Mouse (Mus musculus) MEL (cell line): ENCODE measurements around the gene Gm3285. TPM values are rescaled to one million over a fixed set of nuclear protein-coding genes. Genes with fewer than 3 reads are reported as not detected.
A peak's percentile ranks its signal among the peaks of the same experiment; 100 is the strongest.

ENCODE experiments used
- DNase-seq: peaks from one replicate; pipeline ENCODE4 v3.0.0; 2011; ENCODE audit warnings: low read depth, low spot score
- H3K27ac ChIP-seq: 2 replicates; pipeline ENCODE4 v1.5.1; 2012; ENCODE audit warnings: low read depth, mild to moderate bottlenecking, control low read depth, low read length, moderate library complexity; ENCODE audit not compliant: control insufficient read depth
- H3K27me3 ChIP-seq, 2 experiments: fragments of 150-350 bp in 1 of 2; sonication (generic) in 1 of 2; 2 replicates each; pipeline ENCODE4 v1.6.1; 2012; ENCODE audit warnings: low read length in 2 of 2, mild to moderate bottlenecking in 2 of 2, improper control_type of control experiment in 1 of 2, moderate library complexity in 1 of 2; ENCODE audit not compliant: insufficient read depth in 2 of 2, control insufficient read depth in 1 of 2
- H3K36me3 ChIP-seq, 2 experiments: 2 replicates each; pipeline ENCODE4 v1.6.1; 2012 to 2014; ENCODE audit warnings: low read length in 2 of 2, improper control_type of control experiment in 1 of 2, inconsistent platforms in 1 of 2, mild to moderate bottlenecking in 1 of 2; ENCODE audit not compliant: insufficient read depth in 2 of 2, control insufficient read depth in 1 of 2
- H3K4me1 ChIP-seq, 2 experiments: fragments of 150-350 bp in 1 of 2; sonication (generic) in 1 of 2; 2 replicates each; pipeline ENCODE4 v1.6.1; 2012; ENCODE audit warnings: low read length in 2 of 2, improper control_type of control experiment in 1 of 2, mild to moderate bottlenecking in 1 of 2; ENCODE audit not compliant: insufficient read depth in 2 of 2, control insufficient read depth in 1 of 2
- H3K4me3 ChIP-seq, 2 experiments: fragments of 150-350 bp in 1 of 2; sonication (generic) in 1 of 2; 2 replicates each; pipeline ENCODE4 v1.5.1; 2012; ENCODE audit warnings: low read depth in 2 of 2, low read length in 2 of 2, mild to moderate bottlenecking in 2 of 2, moderate library complexity in 2 of 2, control low read depth in 1 of 2, improper control_type of control experiment in 1 of 2; ENCODE audit not compliant: control insufficient read depth in 1 of 2, insufficient read depth in 1 of 2
- H3K79me2 ChIP-seq: 2 replicates; pipeline ENCODE4 v1.6.1; 2012; ENCODE audit warnings: mild to moderate bottlenecking, low read length, moderate library complexity; ENCODE audit not compliant: control insufficient read depth, poor library complexity, insufficient read depth
- H3K9ac ChIP-seq: 2 replicates; pipeline ENCODE4 v1.6.1; 2012; ENCODE audit warnings: low read depth, mild to moderate bottlenecking, control low read depth, low read length, moderate library complexity; ENCODE audit not compliant: control insufficient read depth, poor library complexity, severe bottlenecking
- H3K9me3 ChIP-seq: fragments of 150-350 bp; sonication (generic); replicated peaks from 2 replicates; pipeline ENCODE4 v1.6.1; 2012; ENCODE audit warnings: mild to moderate bottlenecking, low read length, improper control_type of control experiment, moderate library complexity; ENCODE audit not compliant: insufficient read depth
- BHLHE40 ChIP-seq: IDR thresholded peaks from 2 replicates; pipeline ENCODE4 v1.6.1; 2012; ENCODE audit warnings: low read depth, mild to moderate bottlenecking, inconsistent platforms, low read length, improper control_type of control experiment, borderline replicate concordance
- CTCF ChIP-seq, 3 experiments: IDR thresholded peaks in 2 of 3; conservative IDR thresholded peaks in 1 of 3; 2 replicates each; pipeline ENCODE4 v1.5.1; 2011 to 2012; ENCODE audit warnings: low read length in 3 of 3, low read depth in 2 of 3, mild to moderate bottlenecking in 2 of 3, improper control_type of control experiment in 1 of 3, inconsistent platforms in 1 of 3, mixed read lengths in 1 of 3, moderate library complexity in 1 of 3; ENCODE audit not compliant: control insufficient read depth in 1 of 3, insufficient read depth in 1 of 3, poor library complexity in 1 of 3, severe bottlenecking in 1 of 3
- ELF1 ChIP-seq: IDR thresholded peaks from 2 replicates; pipeline ENCODE4 v1.6.1; 2014; ENCODE audit warnings: low read depth, mild to moderate bottlenecking, inconsistent platforms, low read length, improper control_type of control experiment, moderate library complexity
- EP300 ChIP-seq, 2 experiments: IDR thresholded peaks; 2 replicates each; pipeline ENCODE4 v1.6.1; 2011; ENCODE audit warnings: improper control_type of control experiment in 2 of 2, low read length in 2 of 2, low read depth in 1 of 2, mild to moderate bottlenecking in 1 of 2
- HCFC1 ChIP-seq: IDR thresholded peaks from 2 replicates; pipeline ENCODE4 v1.6.1; 2012; ENCODE audit warnings: low read depth, mild to moderate bottlenecking, inconsistent platforms, low read length, improper control_type of control experiment, moderate library complexity
- MXI1 ChIP-seq: IDR thresholded peaks from 2 replicates; pipeline ENCODE4 v1.6.1; 2011; ENCODE audit warnings: mild to moderate bottlenecking, low read depth, low read length, improper control_type of control experiment
- MYC ChIP-seq: IDR thresholded peaks from 2 replicates; pipeline ENCODE4 v1.6.1; 2011; ENCODE audit warnings: low read depth, mild to moderate bottlenecking, low read length, improper control_type of control experiment, moderate library complexity
- NELFE ChIP-seq: IDR thresholded peaks from 2 replicates; pipeline ENCODE4 v1.6.1; 2011; ENCODE audit warnings: low read depth, low read length, improper control_type of control experiment
- NRF1 ChIP-seq: IDR thresholded peaks from 2 replicates; pipeline ENCODE4 v1.6.1; 2014; ENCODE audit warnings: low read depth, mild to moderate bottlenecking, inconsistent platforms, low read length, improper control_type of control experiment, moderate library complexity; ENCODE audit not compliant: poor library complexity, insufficient read depth, severe bottlenecking
- POLR2A ChIP-seq, 2 experiments: IDR thresholded peaks; 2 replicates each; pipeline ENCODE4 v1.6.1; 2011 to 2012; ENCODE audit warnings: low read length in 2 of 2, mild to moderate bottlenecking in 2 of 2, control low read depth in 1 of 2, improper control_type of control experiment in 1 of 2, low read depth in 1 of 2, moderate library complexity in 1 of 2; ENCODE audit not compliant: control insufficient read depth in 1 of 2, insufficient read depth in 1 of 2, poor library complexity in 1 of 2
- POLR2AphosphoS5 ChIP-seq: IDR thresholded peaks from 2 replicates; pipeline ENCODE4 v1.6.1; 2012; ENCODE audit warnings: low read depth, borderline replicate concordance, mild to moderate bottlenecking, inconsistent platforms, low read length, moderate library complexity, mixed read lengths
- RCOR1 ChIP-seq: IDR thresholded peaks from 2 replicates; pipeline ENCODE4 v1.6.1; 2012; ENCODE audit warnings: low read depth, mild to moderate bottlenecking, inconsistent platforms, low read length, improper control_type of control experiment
- SIN3A ChIP-seq: IDR thresholded peaks from 2 replicates; pipeline ENCODE4 v1.6.1; 2012; ENCODE audit warnings: low read length, improper control_type of control experiment, inconsistent platforms
- SMC3 ChIP-seq: IDR thresholded peaks from 2 replicates; pipeline ENCODE4 v1.6.1; 2011; ENCODE audit warnings: low read depth, low read length, improper control_type of control experiment
- TAL1 ChIP-seq: IDR thresholded peaks from 2 replicates; pipeline ENCODE4 v1.6.1; 2012; ENCODE audit warnings: mild to moderate bottlenecking, inconsistent platforms, low read length, moderate library complexity, mixed read lengths
- TBP ChIP-seq: IDR thresholded peaks from 2 replicates; pipeline ENCODE4 v1.8.0; 2011; ENCODE audit warnings: low read depth, low read length, improper control_type of control experiment
- UBTF ChIP-seq: IDR thresholded peaks from 2 replicates; pipeline ENCODE4 v1.6.1; 2012; ENCODE audit warnings: low read depth, mild to moderate bottlenecking, inconsistent platforms, low read length, improper control_type of control experiment, moderate library complexity, borderline replicate concordance; ENCODE audit not compliant: insufficient read depth
- USF2 ChIP-seq, 2 experiments: IDR thresholded peaks; 2 replicates each; pipeline ENCODE4 v1.6.1; 2011 to 2012; ENCODE audit warnings: improper control_type of control experiment in 2 of 2, low read length in 2 of 2, borderline replicate concordance in 1 of 2, inconsistent platforms in 1 of 2, low read depth in 1 of 2, mild to moderate bottlenecking in 1 of 2; ENCODE audit not compliant: insufficient read depth in 1 of 2
- ZKSCAN1 ChIP-seq: IDR thresholded peaks from 2 replicates; pipeline ENCODE4 v1.6.1; 2012; ENCODE audit warnings: low read depth, mild to moderate bottlenecking, inconsistent platforms, low read length, improper control_type of control experiment, moderate library complexity
- ZMIZ1 ChIP-seq: IDR thresholded peaks from 2 replicates; pipeline ENCODE4 v1.6.1; 2012; ENCODE audit warnings: low read depth, mild to moderate bottlenecking, inconsistent platforms, low read length, improper control_type of control experiment, moderate library complexity
- polyA plus RNA-seq, 2 experiments: library from polyadenylated mRNA; stranded (reverse) in 1 of 2; unstranded in 1 of 2; fragments of >175 nt in 1 of 2; fragments of >200 nt in 1 of 2; gene quantifications; 2 replicates each; pipeline versions ENCODE4 v1.2.1 to v1.2.4; 2012; ENCODE audit warnings: low replicate concordance in 2 of 2, low read depth in 1 of 2; ENCODE audit not compliant: insufficient read length in 2 of 2, insufficient read depth in 1 of 2, missing spikeins in 1 of 2
- total RNA-seq: library from RNA; depleted of rRNA; stranded (reverse); fragments of 300-350 nt; gene quantifications from 2 replicates; pipeline ENCODE4 v1.2.3, GENCODE M21; 2012

Gene Gm3285
- total and polyA plus RNA-seq, 3 experiments: not detected

- TF ChIP-seq HCFC1: no peak
- TF ChIP-seq ZKSCAN1: no peak
- TF ChIP-seq POLR2AphosphoS5: no peak
- TF ChIP-seq UBTF: no peak
- no peak for TF ChIP-seq EP300 (IDR thresholded peaks at IDR 0.05; ENCODE audit: low read depth in 1 of 2, low read length in 2 of 2)
- no peak for TF ChIP-seq ZMIZ1
- TF ChIP-seq RCOR1: no peak
- no peak for TF ChIP-seq TAL1
- no peak for TF ChIP-seq MYC
- no peak for DNase-seq
- Histone ChIP-seq H3K27me3 (peaks cover 0 to 3% of the 10 kb centered on the region in 2 experiments; a peak in 2 of 4 replicates), H3K4me3 (no peak within 1 kb of the TSS), H3K9me3 (no peaks in the 10 kb centered on the region), H3K79me2 (no peaks in the 10 kb centered on the region), H3K36me3 (no peaks in the 10 kb centered on the region), H3K9ac (no peak within 1 kb of the TSS), H3K4me1 (no peaks in the 10 kb centered on the region), H3K27ac (no peak within 1 kb of the TSS)
Measured at GRCm38 (mm10) chr10:77852559-77852958, 9.2 kb upstream of the Gm3285 start, which contains the start of gene Gm10318. Gene Gm10318, plus strand, starts transcription at chr10:77852859.

GRCm38 (mm10) chr10:77864067-77864761 is 2.4 kb downstream of the Gm3285 start:
- peak; percentile 56 for TF ChIP-seq TBP
- TF ChIP-seq CTCF (IDR thresholded peaks at IDR 0.05 in 2 of 3, conservative IDR thresholded peaks at IDR 0.05 in 1 of 3; ENCODE audit: control insufficient read depth in 1 of 3, insufficient read depth in 1 of 3, low read depth in 2 of 3, low read length in 3 of 3, poor library complexity in 1 of 3, severe bottlenecking in 1 of 3): peak in 1 of 3 experiments; percentile 20; a peak in 1 of 6 replicates
- no peak for TF ChIP-seq BHLHE40
- 0 out of 2 replicates have a peak, but pooled peaks have one; percentile 8 for TF ChIP-seq NRF1
- peak; percentile 46; the same call in 1 of the 2 replicates for TF ChIP-seq NELFE
- TF ChIP-seq SIN3A: peak; percentile 57; the same call in 1 of the 2 replicates
- TF ChIP-seq USF2 (IDR thresholded peaks at IDR 0.05; ENCODE audit: borderline replicate concordance in 1 of 2, insufficient read depth in 1 of 2, low read depth in 1 of 2, low read length in 2 of 2): no peak
- TF ChIP-seq SMC3: peak; percentile 25; the same call in 1 of the 2 replicates
- TF ChIP-seq POLR2A (IDR thresholded peaks at IDR 0.05; ENCODE audit: control insufficient read depth in 1 of 2, insufficient read depth in 1 of 2, low read depth in 1 of 2, low read length in 2 of 2, poor library complexity in 1 of 2): peak; percentile 24 to 61; a peak in 2 of 4 replicates
- TF ChIP-seq HCFC1: 0 out of 2 replicates have a peak, but pooled peaks have one; percentile 34
- peak; percentile 62 for TF ChIP-seq MXI1
- TF ChIP-seq ELF1: peak; percentile 68
- TF ChIP-seq RCOR1: no peak
- TF ChIP-seq, all 39 proteins: peak for 10
- peaks cover 0 to 6% of the 10 kb centered on the region in 2 experiments; a peak in 1 of 4 replicates for H3K4me1 ChIP-seq
- peak overlapping the region; percentile 56 to 68 for H3K4me3 ChIP-seq
- no peaks in the 10 kb centered on the region for H3K9me3 ChIP-seq
- no peaks in the 10 kb centered on the region for H3K36me3 ChIP-seq
- DNase-seq: peak; percentile 97
- peaks cover 0 to 5% of the 10 kb centered on the region in 2 experiments; a peak in 1 of 4 replicates for H3K27me3 ChIP-seq
- no peak overlapping the region for H3K27ac ChIP-seq
- peak overlapping the region; percentile 35 for H3K9ac ChIP-seq
- H3K79me2 ChIP-seq: no peaks in the 10 kb centered on the region
